Mouse (Mus musculus): ENCODE results near the gene Larp4b. TPM values are rescaled to one million over a fixed set of nuclear protein-coding genes. Genes with fewer than 3 reads are reported as not detected.
A peak's percentile ranks its signal among the peaks of the same experiment; 100 is the strongest.

Larp4b gene
- polyA plus RNA-seq, 1 experiment from 2014 or later: 32.1 TPM

GRCm38 (mm10) chr13:9169616-9170015, 75.9 kb downstream of the Larp4b start:
- peaks cover 83% of the 10 kb centered on the region for H3K36me3 ChIP-seq
- DNase-seq (ENCODE audit: low spot score): no peak
- no peaks in the 10 kb centered on the region for H3K27me3 ChIP-seq (ENCODE audit: insufficient read depth, poor library complexity, severe bottlenecking)
- H3K4me1 ChIP-seq: no peaks in the 10 kb centered on the region
- no peaks in the 10 kb centered on the region for H3K9me3 ChIP-seq
- no peak overlapping the region for H3K27ac ChIP-seq
- no peak overlapping the region for H3K4me3 ChIP-seq
- 90% methylated on average over 6 of the region's 6 CpGs for WGBS

- WGBS: 91% methylated on average over 16 of the region's 16 CpGs
These were observed 77.0 kb downstream of the Larp4b start for GRCm38 (mm10) chr13:9170726-9171125.

GRCm38 (mm10) chr13:9173414-9173813, 79.7 kb downstream of the Larp4b start:
- Histone ChIP-seq H3K9me3 (no peaks in the 10 kb centered on the region), H3K36me3 (peaks cover 55% of the 10 kb centered on the region), H3K4me3 (no peak overlapping the region), H3K27me3 (ENCODE audit: insufficient read depth, poor library complexity, severe bottlenecking) (no peaks in the 10 kb centered on the region), H3K27ac (no peak overlapping the region), H3K4me1 (no peaks in the 10 kb centered on the region)
- 69% methylated on average over 3 of the region's 3 CpGs for whole genome bisulfite sequencing
- no peak for DNase-seq (ENCODE audit: low spot score)

More at GRCm38 (mm10) chr13:9170726-9171125, 77.0 kb downstream of the Larp4b start:
- H3K9me3 ChIP-seq: no peaks in the 10 kb centered on the region
- peaks cover 81% of the 10 kb centered on the region for H3K36me3 ChIP-seq
- no peaks in the 10 kb centered on the region for H3K27me3 ChIP-seq (ENCODE audit: insufficient read depth, poor library complexity, severe bottlenecking)
- H3K4me1 ChIP-seq: no peaks in the 10 kb centered on the region
- no peak for DNase-seq (ENCODE audit: low spot score)
- H3K4me3 ChIP-seq: no peak overlapping the region
- H3K27ac ChIP-seq: no peak overlapping the region

- WGBS: 87% methylated on average over 5 of the region's 5 CpGs
- H3K27ac ChIP-seq: no peak overlapping the region
- H3K9me3 ChIP-seq: no peaks in the 10 kb centered on the region
- DNase-seq (ENCODE audit: low spot score): no peak
- H3K27me3 ChIP-seq (ENCODE audit: insufficient read depth, poor library complexity, severe bottlenecking): no peaks in the 10 kb centered on the region
- no peak overlapping the region for H3K4me3 ChIP-seq
- peaks cover 8% of the 10 kb centered on the region; the same call in 1 of the 2 replicates for H3K4me1 ChIP-seq
- peaks cover 38% of the 10 kb centered on the region for H3K36me3 ChIP-seq
These were observed 81.5 kb downstream of the Larp4b start for GRCm38 (mm10) chr13:9175171-9175570.

GRCm38 (mm10) chr13:9178270-9178669, 84.6 kb downstream of the Larp4b start:
- Histone ChIP-seq H3K27me3 (ENCODE audit: insufficient read depth, poor library complexity, severe bottlenecking) (no peaks in the 10 kb centered on the region), H3K36me3 (peaks cover 18% of the 10 kb centered on the region), H3K9me3 (no peaks in the 10 kb centered on the region), H3K4me1 (peaks cover 8% of the 10 kb centered on the region; the same call in 1 of the 2 replicates), H3K4me3 (no peak overlapping the region), H3K27ac (no peak overlapping the region)
- DNase-seq (ENCODE audit: low spot score): no peak
- WGBS: 84% methylated on average over 4 of the region's 4 CpGs

GRCm38 (mm10) chr13:9178718-9179117, 85.0 kb downstream of the Larp4b start:
- DNase-seq (ENCODE audit: low spot score): no peak
- H3K4me3 ChIP-seq: no peak overlapping the region
- peaks cover 8% of the 10 kb centered on the region; the same call in 1 of the 2 replicates for H3K4me1 ChIP-seq
- peaks cover 16% of the 10 kb centered on the region for H3K36me3 ChIP-seq
- 62% methylated on average over 3 of the region's 3 CpGs for WGBS
- no peaks in the 10 kb centered on the region for H3K9me3 ChIP-seq
- H3K27me3 ChIP-seq (ENCODE audit: insufficient read depth, poor library complexity, severe bottlenecking): no peaks in the 10 kb centered on the region
- H3K27ac ChIP-seq: no peak overlapping the region

- no peak overlapping the region for H3K27ac ChIP-seq
- H3K27me3 ChIP-seq (ENCODE audit: insufficient read depth, poor library complexity, severe bottlenecking): no peaks in the 10 kb centered on the region
- WGBS: 54% methylated on average over 11 of the region's 11 CpGs
- no peaks in the 10 kb centered on the region for H3K9me3 ChIP-seq
- H3K4me3 ChIP-seq: peak overlapping the region; percentile 8; the same call in 1 of the 2 replicates
- 0 out of 2 replicates have a peak, but pooled peaks cover 4% of the 10 kb centered on the region for H3K36me3 ChIP-seq
- peaks cover 8% of the 10 kb centered on the region; the same call in 1 of the 2 replicates for H3K4me1 ChIP-seq
- DNase-seq (ENCODE audit: low spot score): no peak
These were observed 86.5 kb downstream of the Larp4b start for GRCm38 (mm10) chr13:9180221-9180620.

GRCm38 (mm10) chr13:9181106-9181505, 87.4 kb downstream of the Larp4b start:
- no peak for DNase-seq (ENCODE audit: low spot score)
- H3K27me3 ChIP-seq (ENCODE audit: insufficient read depth, poor library complexity, severe bottlenecking): no peaks in the 10 kb centered on the region
- H3K9me3 ChIP-seq: no peaks in the 10 kb centered on the region
- no peaks in the 10 kb centered on the region for H3K36me3 ChIP-seq
- peaks cover 8% of the 10 kb centered on the region; the same call in 1 of the 2 replicates for H3K4me1 ChIP-seq
- WGBS: 76% methylated on average over 6 of the region's 6 CpGs
- H3K27ac ChIP-seq: no peak overlapping the region
- no peak overlapping the region for H3K4me3 ChIP-seq

- Histone ChIP-seq H3K27ac (no peak overlapping the region), H3K4me1 (peaks cover 8% of the 10 kb centered on the region; the same call in 1 of the 2 replicates), H3K27me3 (ENCODE audit: insufficient read depth, poor library complexity, severe bottlenecking) (no peaks in the 10 kb centered on the region), H3K9me3 (no peaks in the 10 kb centered on the region), H3K36me3 (no peaks in the 10 kb centered on the region), H3K4me3 (no peak overlapping the region)
- peak; percentile 83 for DNase-seq (ENCODE audit: low spot score)
- WGBS: 15% methylated on average over 11 of the region's 11 CpGs
These were observed 88.1 kb downstream of the Larp4b start for GRCm38 (mm10) chr13:9181666-9182264.

GRCm38 (mm10) chr13:9184281-9184680, 90.6 kb downstream of the Larp4b start:
- H3K27me3 ChIP-seq (ENCODE audit: insufficient read depth, poor library complexity, severe bottlenecking): no peaks in the 10 kb centered on the region
- H3K9me3 ChIP-seq: no peaks in the 10 kb centered on the region
- 82% methylated on average over 6 of the region's 6 CpGs for WGBS
- H3K4me3 ChIP-seq: no peak overlapping the region
- H3K36me3 ChIP-seq: no peaks in the 10 kb centered on the region
- no peak overlapping the region for H3K27ac ChIP-seq
- H3K4me1 ChIP-seq: peaks cover 6% of the 10 kb centered on the region; the same call in 1 of the 2 replicates
- DNase-seq (ENCODE audit: low spot score): no peak

- 0 out of 2 replicates have a peak, but pooled peaks cover 3% of the 10 kb centered on the region for H3K4me1 ChIP-seq
- no peak overlapping the region for H3K27ac ChIP-seq
- no peak overlapping the region for H3K4me3 ChIP-seq
- 81% methylated on average over 6 of the region's 6 CpGs for WGBS
- H3K36me3 ChIP-seq: no peaks in the 10 kb centered on the region
- no peaks in the 10 kb centered on the region for H3K9me3 ChIP-seq
- DNase-seq (ENCODE audit: low spot score): no peak
- no peaks in the 10 kb centered on the region for H3K27me3 ChIP-seq (ENCODE audit: insufficient read depth, poor library complexity, severe bottlenecking)
These were observed 91.0 kb downstream of the Larp4b start for GRCm38 (mm10) chr13:9184716-9185115.

- Histone ChIP-seq H3K27me3 (ENCODE audit: insufficient read depth, poor library complexity, severe bottlenecking) (no peaks in the 10 kb centered on the region), H3K4me3 (no peak overlapping the region), H3K36me3 (no peaks in the 10 kb centered on the region), H3K9me3 (no peaks in the 10 kb centered on the region), H3K4me1 (peaks cover 9% of the 10 kb centered on the region), H3K27ac (no peak overlapping the region)
- no peak for DNase-seq (ENCODE audit: low spot score)
- WGBS: 68% methylated on average over 7 of the region's 7 CpGs
These were observed 93.5 kb downstream of the Larp4b start for GRCm38 (mm10) chr13:9187156-9187555.

GRCm38 (mm10) chr13:9187566-9188530, 94.2 kb downstream of the Larp4b start:
- 63% methylated on average over 22 of the region's 22 CpGs for WGBS
- no peaks in the 10 kb centered on the region for H3K36me3 ChIP-seq
- H3K4me3 ChIP-seq: no peak overlapping the region
- peaks cover 9% of the 10 kb centered on the region for H3K4me1 ChIP-seq
- no peak for DNase-seq (ENCODE audit: low spot score)
- no peaks in the 10 kb centered on the region for H3K9me3 ChIP-seq
- no peak overlapping the region for H3K27ac ChIP-seq
- no peaks in the 10 kb centered on the region for H3K27me3 ChIP-seq (ENCODE audit: insufficient read depth, poor library complexity, severe bottlenecking)
